Mouse (Mus musculus): ENCODE measurements at regions not wholly inside any gene's neighbourhood (a gene's known extent, or its start where the extent isn't known, plus 50 kb on each side); places are given as distances from the start of the nearest gene placed in this dataset.

DNA sequence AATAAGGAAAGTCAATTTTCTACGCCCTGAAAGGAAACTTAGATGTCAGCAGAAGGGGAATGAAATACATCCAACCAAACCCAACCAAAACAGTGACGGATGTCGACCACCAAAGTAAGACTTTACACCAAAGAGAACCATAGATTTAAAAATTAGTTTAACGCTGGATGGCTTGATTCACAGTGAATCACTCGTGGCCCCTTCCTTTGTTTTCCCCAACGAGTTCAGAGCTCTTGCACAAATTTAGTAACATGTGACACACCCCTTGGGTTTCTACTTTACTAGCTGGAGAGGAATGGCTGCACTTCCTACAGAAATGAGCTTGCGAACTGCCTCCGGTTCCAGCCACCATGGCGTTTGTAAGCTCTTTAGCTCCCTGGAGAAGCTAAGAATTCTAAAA is 74.2 kb downstream of the Tmem30b start:
- Histone ChIP-seq H3K36me3 (ENCODE audit: control insufficient read depth, insufficient read depth, low read length, poor library complexity, severe bottlenecking) (no peaks in the 10 kb centered on the region), H3K27ac (ENCODE audit: insufficient read depth, low read length) (no peak overlapping the region), H3K9ac (ENCODE audit: low read depth, poor library complexity, severe bottlenecking) (no peak overlapping the region), H3K27me3 (ENCODE audit: control insufficient read depth, insufficient read depth, low read length, poor library complexity, severe bottlenecking) (no peaks in the 10 kb centered on the region; the same call in 1 of the 2 replicates), H3K9me3 (replicated peaks; ENCODE audit: control insufficient read depth, insufficient read depth, low read length, poor library complexity, severe bottlenecking) (no peaks in the 10 kb centered on the region), H3K4me3 (ENCODE audit: low read depth, low read length) (no peak overlapping the region), H3K4me1 (ENCODE audit: control insufficient read depth, insufficient read depth, low read length) (no peaks in the 10 kb centered on the region)
- TF ChIP-seq POLR2A (IDR thresholded peaks at IDR 0.05; ENCODE audit: insufficient read depth, low read length) (no peak), EP300 (IDR thresholded peaks at IDR 0.05; ENCODE audit: insufficient read depth, low read depth, low read length) (no peak), CTCF (IDR thresholded peaks at IDR 0.05; ENCODE audit: low read depth, low read length) (no peak)

GRCm38 (mm10) chr12:73466484-73466883 is 79.7 kb downstream of the Tmem30b start:
- H3K36me3 ChIP-seq (ENCODE audit: control insufficient read depth, insufficient read depth, low read length, poor library complexity, severe bottlenecking): no peaks in the 10 kb centered on the region
- H3K27me3 ChIP-seq (ENCODE audit: control insufficient read depth, insufficient read depth, low read length, poor library complexity, severe bottlenecking): no peaks in the 10 kb centered on the region
- H3K9ac ChIP-seq (ENCODE audit: low read depth, poor library complexity, severe bottlenecking): no peak overlapping the region
- H3K9me3 ChIP-seq (replicated peaks; ENCODE audit: control insufficient read depth, insufficient read depth, low read length, poor library complexity, severe bottlenecking): no peaks in the 10 kb centered on the region
- no peaks in the 10 kb centered on the region for H3K4me1 ChIP-seq (ENCODE audit: control insufficient read depth, insufficient read depth, low read length)
- H3K27ac ChIP-seq (ENCODE audit: insufficient read depth, low read length): no peak overlapping the region
- TF ChIP-seq CTCF (IDR thresholded peaks at IDR 0.05; ENCODE audit: low read depth, low read length) (no peak), EP300 (IDR thresholded peaks at IDR 0.05; ENCODE audit: insufficient read depth, low read depth, low read length) (no peak), POLR2A (IDR thresholded peaks at IDR 0.05; ENCODE audit: insufficient read depth, low read length) (no peak)
- no peak overlapping the region for H3K4me3 ChIP-seq (ENCODE audit: low read depth, low read length)

- Histone ChIP-seq H3K27ac (ENCODE audit: insufficient read depth, low read length) (no peak overlapping the region), H3K36me3 (ENCODE audit: control insufficient read depth, insufficient read depth, low read length, poor library complexity, severe bottlenecking) (no peaks in the 10 kb centered on the region), H3K9me3 (replicated peaks; ENCODE audit: control insufficient read depth, insufficient read depth, low read length, poor library complexity, severe bottlenecking) (no peaks in the 10 kb centered on the region), H3K27me3 (ENCODE audit: control insufficient read depth, insufficient read depth, low read length, poor library complexity, severe bottlenecking) (no peaks in the 10 kb centered on the region), H3K9ac (ENCODE audit: low read depth, poor library complexity, severe bottlenecking) (no peak overlapping the region), H3K4me3 (ENCODE audit: low read depth, low read length) (no peak overlapping the region), H3K4me1 (ENCODE audit: control insufficient read depth, insufficient read depth, low read length) (no peaks in the 10 kb centered on the region)
- TF ChIP-seq CTCF (IDR thresholded peaks at IDR 0.05; ENCODE audit: low read depth, low read length): no peak
- no peak for TF ChIP-seq EP300 (IDR thresholded peaks at IDR 0.05; ENCODE audit: insufficient read depth, low read depth, low read length)
- TF ChIP-seq POLR2A (IDR thresholded peaks at IDR 0.05; ENCODE audit: insufficient read depth, low read length): no peak
These were observed 80.2 kb downstream of the Tmem30b start for GRCm38 (mm10) chr12:73465975-73466374.

GRCm38 (mm10) chr12:73464311-73464710 is 81.9 kb downstream of the Tmem30b start:
- Histone ChIP-seq H3K27me3 (ENCODE audit: control insufficient read depth, insufficient read depth, low read length, poor library complexity, severe bottlenecking) (no peaks in the 10 kb centered on the region), H3K4me1 (ENCODE audit: control insufficient read depth, insufficient read depth, low read length) (no peaks in the 10 kb centered on the region), H3K36me3 (ENCODE audit: control insufficient read depth, insufficient read depth, low read length, poor library complexity, severe bottlenecking) (no peaks in the 10 kb centered on the region), H3K9ac (ENCODE audit: low read depth, poor library complexity, severe bottlenecking) (no peak overlapping the region), H3K4me3 (ENCODE audit: low read depth, low read length) (no peak overlapping the region), H3K9me3 (replicated peaks; ENCODE audit: control insufficient read depth, insufficient read depth, low read length, poor library complexity, severe bottlenecking) (no peaks in the 10 kb centered on the region), H3K27ac (ENCODE audit: insufficient read depth, low read length) (no peak overlapping the region)
- TF ChIP-seq CTCF (IDR thresholded peaks at IDR 0.05; ENCODE audit: low read depth, low read length): no peak
- no peak for TF ChIP-seq EP300 (IDR thresholded peaks at IDR 0.05; ENCODE audit: insufficient read depth, low read depth, low read length)
- no peak for TF ChIP-seq POLR2A (IDR thresholded peaks at IDR 0.05; ENCODE audit: insufficient read depth, low read length)

DNA sequence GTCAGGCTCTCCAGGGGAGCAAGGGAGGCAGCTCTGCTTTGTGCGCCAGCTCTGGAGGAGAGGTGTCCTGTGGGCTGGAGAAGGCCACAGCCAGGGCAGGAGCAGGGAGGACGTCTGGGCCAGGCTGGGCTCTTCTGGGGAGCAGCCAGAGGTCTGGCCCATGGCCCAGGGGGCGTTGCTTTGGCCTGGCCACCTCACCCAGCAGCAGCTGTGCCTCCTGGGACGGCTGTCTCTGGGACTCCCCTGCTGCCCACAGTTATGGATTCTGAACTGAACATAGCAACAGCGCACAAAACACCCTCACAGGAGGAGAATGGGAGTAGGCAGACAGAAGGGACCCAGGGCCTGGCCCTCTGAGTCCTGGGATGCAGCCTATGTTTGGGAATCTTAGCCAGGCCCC is 84.1 kb downstream of the Tmem30b start:
- Histone ChIP-seq H3K9me3 (replicated peaks; ENCODE audit: control insufficient read depth, insufficient read depth, low read length, poor library complexity, severe bottlenecking) (no peaks in the 10 kb centered on the region), H3K27me3 (ENCODE audit: control insufficient read depth, insufficient read depth, low read length, poor library complexity, severe bottlenecking) (no peaks in the 10 kb centered on the region), H3K4me1 (ENCODE audit: control insufficient read depth, insufficient read depth, low read length) (no peaks in the 10 kb centered on the region), H3K27ac (ENCODE audit: insufficient read depth, low read length) (no peak overlapping the region), H3K4me3 (ENCODE audit: low read depth, low read length) (no peak overlapping the region), H3K36me3 (ENCODE audit: control insufficient read depth, insufficient read depth, low read length, poor library complexity, severe bottlenecking) (no peaks in the 10 kb centered on the region), H3K9ac (ENCODE audit: low read depth, poor library complexity, severe bottlenecking) (no peak overlapping the region)
- TF ChIP-seq POLR2A (IDR thresholded peaks at IDR 0.05; ENCODE audit: insufficient read depth, low read length) (no peak), EP300 (IDR thresholded peaks at IDR 0.05; ENCODE audit: insufficient read depth, low read depth, low read length) (no peak), CTCF (IDR thresholded peaks at IDR 0.05; ENCODE audit: low read depth, low read length) (no peak)

GRCm38 (mm10) chr12:73460291-73460761 is 85.9 kb downstream of the Tmem30b start:
- Histone ChIP-seq H3K36me3 (ENCODE audit: control insufficient read depth, insufficient read depth, low read length, poor library complexity, severe bottlenecking) (no peaks in the 10 kb centered on the region), H3K9ac (ENCODE audit: low read depth, poor library complexity, severe bottlenecking) (no peak overlapping the region), H3K4me1 (ENCODE audit: control insufficient read depth, insufficient read depth, low read length) (no peaks in the 10 kb centered on the region), H3K4me3 (ENCODE audit: low read depth, low read length) (no peak overlapping the region), H3K27ac (ENCODE audit: insufficient read depth, low read length) (no peak overlapping the region), H3K9me3 (replicated peaks; ENCODE audit: control insufficient read depth, insufficient read depth, low read length, poor library complexity, severe bottlenecking) (no peaks in the 10 kb centered on the region; the same call in 1 of the 2 replicates), H3K27me3 (ENCODE audit: control insufficient read depth, insufficient read depth, low read length, poor library complexity, severe bottlenecking) (no peaks in the 10 kb centered on the region)
- TF ChIP-seq CTCF (IDR thresholded peaks at IDR 0.05; ENCODE audit: low read depth, low read length) (no peak), POLR2A (IDR thresholded peaks at IDR 0.05; ENCODE audit: insufficient read depth, low read length) (no peak), EP300 (IDR thresholded peaks at IDR 0.05; ENCODE audit: insufficient read depth, low read depth, low read length) (no peak)
